ENCODE assay signal across 29 mouse cellular contexts in the genomic region with DNA sequence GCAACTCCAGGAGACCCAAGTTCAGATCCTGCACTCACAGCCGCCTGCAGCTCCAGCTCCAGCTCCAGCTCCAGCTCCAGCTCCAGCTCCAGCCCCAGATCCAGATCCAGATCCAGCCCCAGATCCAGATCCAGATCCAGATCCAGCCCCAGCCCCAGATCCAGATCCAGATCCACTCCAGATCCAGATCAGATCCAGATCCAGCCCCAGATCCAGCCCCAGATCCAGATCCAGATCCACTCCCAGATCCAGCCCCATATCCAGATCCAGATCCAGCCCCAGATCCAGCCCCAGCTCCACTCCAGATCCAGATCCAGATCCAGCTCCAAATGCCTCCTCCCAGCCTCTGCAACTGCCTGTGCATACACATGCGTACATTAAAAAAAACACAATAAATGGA.
"Had no signal": no experiment of that assay in that cellular context is flagged by ENCODE, and none has a peak within 500 bp of the region (broad histone marks: within the 10 kb centered on the region; RNA-seq: fewer than 3 reads in every experiment).

No protein-coding gene starts in this region.

- ATAC-seq: hindbrain, postnatal 0 days; intestine, postnatal 0 days; liver, postnatal 0 days had no signal

- H3K4me3 ChIP-seq: gastrocnemius, adult 2 months; heart, adult 2 months; heart, embryonic 13.5 days; heart, embryonic 15.5 days; hindbrain, embryonic 12.5 days; hindbrain, embryonic 15.5 days; layer of hippocampus, adult 2 months; left cerebral cortex, adult 2 months; limb, embryonic 10.5 days; limb, embryonic 12.5 days; liver, embryonic 13.5 days; liver, embryonic 15.5 days had no signal

- DNase-seq: gastrocnemius, adult 2 months; gastrocnemius, postnatal 10 days; gastrocnemius, postnatal 25 days; heart, adult 11 months; heart, adult 2 months; heart, postnatal 14 days; heart, postnatal 36 days; kidney, adult 18-20 months; kidney, adult 8-10 months; kidney, postnatal 10 days; kidney, postnatal 25 days; kidney, postnatal 4 days; layer of hippocampus, postnatal 36 days; liver; liver, embryonic 13.5 days; liver, postnatal 0 days had no signal

- H3K36me3 ChIP-seq: heart, embryonic 13.5 days; heart, embryonic 15.5 days; hindbrain, embryonic 12.5 days; hindbrain, embryonic 15.5 days; limb, embryonic 10.5 days; limb, embryonic 12.5 days; liver, embryonic 13.5 days; liver, embryonic 15.5 days had no signal

- H3K27ac ChIP-seq: gastrocnemius, adult 2 months; heart, adult 2 months; heart, embryonic 13.5 days; heart, embryonic 15.5 days; hindbrain, embryonic 12.5 days; hindbrain, embryonic 15.5 days; hindbrain, postnatal 0 days; layer of hippocampus, adult 2 months; left cerebral cortex, adult 2 months; limb, embryonic 10.5 days; limb, embryonic 12.5 days; liver, embryonic 13.5 days; liver, embryonic 15.5 days had no signal

- H3K27me3 ChIP-seq: hindbrain, embryonic 12.5 days; hindbrain, embryonic 15.5 days; liver, embryonic 13.5 days; liver, embryonic 15.5 days had no signal

- H3K4me2 ChIP-seq: heart, embryonic 11.5 days; heart, embryonic 13.5 days; heart, embryonic 15.5 days; hindbrain, embryonic 12.5 days; hindbrain, embryonic 15.5 days; limb, embryonic 12.5 days; liver, embryonic 11.5 days; liver, embryonic 13.5 days; liver, embryonic 15.5 days had no signal

- H3K4me1 ChIP-seq: heart, embryonic 13.5 days; heart, embryonic 15.5 days; hindbrain, embryonic 15.5 days; limb, embryonic 10.5 days; limb, embryonic 12.5 days; liver, embryonic 13.5 days; liver, embryonic 15.5 days had no signal

- H3K9me3 ChIP-seq: heart, embryonic 13.5 days; heart, embryonic 15.5 days; hindbrain, embryonic 12.5 days; hindbrain, embryonic 15.5 days; limb, embryonic 10.5 days; limb, embryonic 12.5 days; liver, embryonic 13.5 days; liver, embryonic 15.5 days had no signal

- H3K9ac ChIP-seq: heart, embryonic 13.5 days; heart, embryonic 15.5 days; hindbrain, embryonic 12.5 days; hindbrain, embryonic 15.5 days; limb, embryonic 12.5 days; liver, embryonic 13.5 days; liver, embryonic 15.5 days; liver, postnatal 0 days had no signal
